Mouse (Mus musculus) heart, adult 9 months (tissue): ENCODE data around the gene Ikbkg.
A peak's percentile ranks its signal among the peaks of the same experiment; 100 is the strongest.
"Not testable (repeated sequence)": the region's sequence is repeated elsewhere in the genome, so short reads cannot be mapped to it uniquely, and the experiment has no call there.

ENCODE experiments used
- DNase-seq, 2 experiments: peaks; one replicate each; pipeline ENCODE4 v3.0.0; 2022; ENCODE audit warnings: low spot score in 2 of 2

Gene Ikbkg

DNA sequence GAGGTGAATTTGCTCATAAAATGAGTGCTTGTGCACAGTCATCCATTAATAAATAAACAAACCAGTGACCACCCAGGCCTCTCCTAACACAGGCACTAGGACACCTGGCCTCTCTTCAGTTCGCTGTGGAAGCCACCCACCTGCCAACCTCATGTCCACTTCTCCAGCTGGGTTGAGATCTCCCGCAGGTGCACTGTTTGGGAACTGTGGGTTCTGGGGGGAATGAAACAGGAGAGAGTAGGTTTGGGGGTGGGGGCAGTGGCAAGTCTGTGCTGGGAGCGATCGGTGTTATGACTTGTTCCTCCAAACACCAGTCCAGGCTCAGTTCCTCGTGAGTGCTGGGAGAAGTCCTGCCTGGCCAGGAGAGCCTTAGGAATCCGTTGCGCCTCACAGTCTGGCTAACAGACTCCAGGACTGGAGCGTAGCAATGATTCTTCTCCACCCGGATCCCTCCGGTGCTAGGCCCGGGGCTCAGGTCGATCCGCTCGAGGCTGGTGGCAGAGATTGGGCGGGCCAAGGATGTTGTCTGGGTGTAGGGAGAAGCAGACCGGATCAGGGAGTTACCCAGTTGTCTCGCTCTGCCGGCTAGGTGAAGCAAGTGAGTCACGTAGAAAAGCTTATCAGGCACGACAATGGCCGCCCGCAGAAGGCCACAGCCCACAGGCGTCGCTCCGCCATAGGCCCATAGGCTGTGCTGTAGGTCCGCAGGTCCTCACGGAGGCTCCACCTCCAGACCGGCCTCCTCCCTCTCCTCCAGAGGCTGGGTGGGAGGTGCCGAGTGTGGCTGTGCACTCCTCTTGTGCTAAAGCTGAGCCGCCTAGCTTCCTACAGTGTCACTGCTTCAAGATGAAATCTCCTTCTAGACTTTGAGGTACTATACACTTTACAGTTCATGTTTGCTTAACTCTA lies at the start of gene Ikbkg, which contains the start of gene Fam3a:
Gene Ikbkg, plus strand, starts transcription at position 756 of the 909 bp plus-strand sequence.
Gene Fam3a, minus strand, starts transcription at position 738 of the 909 bp plus-strand sequence.
- DNase-seq = peak; percentile 81

DNA sequence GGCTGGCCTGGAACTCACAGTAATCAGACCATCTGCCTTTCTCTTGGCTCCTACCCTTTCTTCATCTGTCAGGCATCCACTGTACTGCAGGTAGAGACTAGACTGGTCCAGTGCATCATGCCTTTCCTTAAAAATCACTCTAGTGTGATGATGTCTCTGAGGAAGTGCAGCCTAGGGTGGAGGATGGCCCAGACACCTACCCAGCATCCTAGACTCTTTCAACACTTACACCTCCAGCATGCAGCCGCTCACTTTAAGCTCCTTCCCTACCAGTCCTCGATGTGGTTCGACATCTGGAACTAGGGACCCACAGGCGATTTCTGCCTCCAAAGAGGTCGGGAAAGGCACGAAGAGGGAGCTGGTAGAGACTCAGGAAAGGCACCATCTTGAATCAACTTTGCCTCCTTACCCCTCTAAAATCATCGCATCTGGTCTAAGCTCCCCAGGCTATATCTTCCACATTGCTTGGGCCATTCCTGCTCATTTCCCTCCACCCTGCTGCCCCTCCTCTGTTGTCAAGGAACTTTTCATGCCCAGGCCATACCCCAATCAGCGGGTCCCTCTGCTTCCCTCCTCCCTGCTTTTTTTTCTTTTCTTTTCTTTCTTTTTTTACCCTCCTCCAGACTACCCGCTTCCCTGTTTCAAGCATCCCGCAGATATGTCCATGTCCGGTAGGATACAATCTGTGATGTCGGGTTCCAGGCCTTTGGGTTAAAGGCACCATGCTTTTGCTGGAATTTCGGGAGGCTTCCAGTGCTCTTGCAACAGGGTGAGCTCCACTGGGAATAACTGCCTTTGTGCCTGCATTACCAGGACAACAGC lies 40.2 kb upstream of the Ikbkg start:
- no peak for DNase-seq

DNA sequence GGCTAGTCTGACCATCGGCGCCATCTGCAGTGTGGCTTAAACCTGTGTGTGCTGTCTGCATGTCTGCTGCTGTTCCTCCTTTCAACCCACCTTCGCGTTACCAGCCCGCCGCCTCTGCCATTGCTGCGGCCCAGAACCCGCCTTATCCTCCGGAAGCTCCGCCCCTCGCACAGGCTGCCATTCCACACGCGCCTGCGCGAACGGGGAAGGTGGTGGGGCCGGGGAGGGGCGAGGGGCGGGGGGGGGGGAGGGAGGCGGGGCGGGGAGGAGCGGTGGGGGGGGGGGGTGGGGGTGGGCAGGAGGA lies 39.7 kb upstream of the Ikbkg start, which contains the start of gene Lage3:
Gene Lage3, minus strand, starts transcription at position 152 of the 304 bp plus-strand sequence.
- peak; percentile 74 to 79 for DNase-seq

DNA sequence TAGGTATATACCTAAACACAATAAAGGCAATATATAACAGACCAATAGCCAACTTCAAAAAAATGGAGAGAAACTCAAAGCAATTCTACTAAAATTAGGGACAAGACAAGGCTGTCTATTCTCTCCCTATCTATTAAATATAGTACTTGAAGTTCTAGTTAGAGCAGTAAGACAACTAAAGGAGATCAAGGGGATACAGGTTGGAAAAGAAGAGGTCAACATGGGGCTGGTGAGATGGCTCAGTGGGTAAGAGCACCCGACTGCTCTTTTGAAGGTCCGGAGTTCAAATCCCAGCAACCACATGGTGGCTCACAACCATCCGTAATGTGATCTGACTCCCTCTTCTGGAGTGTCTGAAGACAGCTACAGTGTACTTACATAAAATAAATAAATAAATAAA lies 36.0 kb upstream of the Ikbkg start:
- not testable (repeated sequence) for DNase-seq

DNA sequence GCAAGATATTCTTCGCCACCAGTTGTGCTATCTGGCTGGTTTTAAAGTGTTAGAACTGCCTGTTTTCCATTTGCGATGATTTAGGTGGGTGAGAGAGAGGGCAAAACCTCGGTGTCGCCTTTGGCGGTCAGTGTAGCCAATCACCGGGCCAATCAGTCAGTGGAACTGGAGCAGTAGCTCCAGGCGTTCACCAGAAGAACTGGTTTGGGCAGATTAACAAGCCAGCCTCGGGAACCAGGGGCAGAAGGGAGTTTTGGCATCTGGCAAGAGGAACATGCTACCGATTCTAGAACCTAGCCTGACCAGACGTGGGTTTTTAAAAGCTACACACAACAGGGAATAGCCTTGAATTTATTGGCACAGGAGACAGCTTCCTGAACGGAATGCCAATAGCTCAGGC lies 33.9 kb upstream of the Ikbkg start:
- no peak for DNase-seq

DNA sequence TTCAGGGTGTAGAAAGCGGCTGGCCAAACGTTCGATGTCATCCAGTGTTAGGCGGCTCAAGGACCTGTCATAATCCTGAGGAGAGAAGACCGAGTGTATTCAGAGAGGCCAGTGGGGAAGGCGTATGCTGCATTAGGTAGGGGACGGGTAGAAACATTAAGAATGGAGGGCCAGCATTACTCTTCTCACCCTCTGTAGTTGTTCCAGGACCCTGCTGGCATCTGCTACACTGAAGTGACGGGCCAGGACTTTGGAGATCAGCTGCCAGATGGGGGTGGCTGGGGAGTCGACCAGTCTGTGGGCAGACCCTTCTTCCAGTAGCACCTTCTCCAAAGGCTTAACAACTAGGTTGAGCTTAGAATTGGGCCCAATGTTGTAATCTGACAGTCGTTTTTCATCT lies 25.6 kb upstream of the Ikbkg start:
- DNase-seq = no peak

DNA sequence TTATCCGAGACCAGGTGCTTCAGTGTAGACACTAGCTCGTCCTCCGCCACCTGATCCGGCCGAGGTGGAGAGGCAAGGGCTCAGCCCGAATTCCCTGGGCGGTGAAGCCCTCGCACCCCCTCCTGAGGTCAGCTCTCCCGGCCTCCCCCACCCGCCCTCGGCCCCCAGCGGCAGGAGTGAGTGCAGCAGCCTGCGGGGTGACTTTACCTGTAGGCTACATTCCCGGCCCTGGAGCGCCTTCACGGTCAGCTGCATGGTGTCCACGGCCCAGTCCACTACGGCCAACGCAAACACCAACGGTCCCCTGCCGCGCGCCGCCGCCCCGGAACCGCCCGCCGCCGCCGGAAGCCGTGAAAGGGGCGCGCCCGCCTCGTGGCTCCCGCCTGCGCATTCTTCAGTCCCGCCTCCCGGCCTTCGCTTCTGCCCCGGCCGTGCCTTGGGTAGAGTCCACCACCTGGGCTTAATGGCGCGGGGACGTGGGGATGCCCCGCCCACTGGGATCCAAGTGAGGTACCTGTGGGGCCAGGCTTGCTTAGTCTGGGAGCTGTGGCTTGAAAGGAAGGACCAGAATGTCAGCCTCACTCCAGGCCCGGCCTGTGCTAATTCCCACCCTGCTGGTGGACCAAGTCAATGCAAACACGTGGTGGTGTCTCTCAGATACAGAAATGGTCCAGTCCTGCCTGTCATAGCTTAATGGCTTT lies 24.7 kb upstream of the Ikbkg start:
- DNase-seq = peak; percentile 67 to 71

DNA sequence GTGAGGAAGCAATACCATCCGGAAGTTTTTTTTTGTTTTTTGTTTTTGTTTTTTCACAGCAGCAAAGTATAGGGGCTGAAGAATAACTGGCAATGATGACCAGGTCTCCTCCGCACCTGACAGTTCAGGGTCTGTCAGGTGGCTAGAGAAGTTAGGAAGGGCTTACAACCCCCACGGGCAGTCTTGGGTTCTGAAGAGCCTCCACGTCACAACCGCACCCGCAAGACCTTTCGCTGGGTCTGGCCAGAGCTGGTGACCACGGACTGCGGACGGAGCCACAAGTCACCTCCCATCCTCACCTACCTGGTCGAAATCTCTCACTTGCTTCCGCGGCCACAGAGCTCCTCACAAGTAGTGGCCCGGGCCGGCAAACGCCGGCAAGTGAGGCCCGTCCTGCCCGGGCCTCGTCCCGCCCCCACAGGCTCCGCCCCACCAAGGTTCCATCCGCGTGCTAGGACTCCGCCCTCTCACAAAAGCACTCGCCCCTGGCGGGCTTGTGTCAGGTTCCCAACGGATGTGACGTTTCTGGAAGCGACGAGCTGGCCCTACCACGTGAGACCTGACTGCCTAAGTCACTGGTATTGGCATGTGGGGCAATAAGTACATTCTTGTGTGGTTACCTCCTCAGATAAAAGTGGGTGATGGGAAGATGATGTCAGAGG lies 20.1 kb upstream of the Ikbkg start, which contains the start of the genes Ubl4a and Slc10a3:
Gene Ubl4a, minus strand, starts transcription at position 331 of the 662 bp plus-strand sequence.
Gene Slc10a3, minus strand, starts transcription at position 462 of the 662 bp plus-strand sequence.
- DNase-seq = peak; percentile 88 to 91

DNA sequence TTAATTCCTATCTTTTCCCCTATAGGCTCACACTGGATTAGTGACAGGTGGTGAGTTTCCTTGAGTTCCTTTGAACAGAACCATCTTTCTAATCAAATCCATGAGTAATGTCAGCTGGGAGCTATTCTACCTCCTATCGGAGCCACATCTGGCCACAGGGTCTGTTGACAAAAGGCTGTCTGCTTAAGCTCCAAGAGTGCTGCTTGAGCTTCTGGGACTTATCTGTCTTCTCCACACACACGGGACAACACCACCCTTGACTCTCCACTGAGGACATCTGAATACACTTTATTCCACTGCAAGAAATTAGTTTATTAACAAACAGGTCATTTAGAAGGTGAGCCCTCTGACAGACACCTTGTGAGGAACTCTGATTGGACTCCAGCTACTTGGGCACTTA lies 8.6 kb upstream of the Ikbkg start:
- DNase-seq = no peak

DNA sequence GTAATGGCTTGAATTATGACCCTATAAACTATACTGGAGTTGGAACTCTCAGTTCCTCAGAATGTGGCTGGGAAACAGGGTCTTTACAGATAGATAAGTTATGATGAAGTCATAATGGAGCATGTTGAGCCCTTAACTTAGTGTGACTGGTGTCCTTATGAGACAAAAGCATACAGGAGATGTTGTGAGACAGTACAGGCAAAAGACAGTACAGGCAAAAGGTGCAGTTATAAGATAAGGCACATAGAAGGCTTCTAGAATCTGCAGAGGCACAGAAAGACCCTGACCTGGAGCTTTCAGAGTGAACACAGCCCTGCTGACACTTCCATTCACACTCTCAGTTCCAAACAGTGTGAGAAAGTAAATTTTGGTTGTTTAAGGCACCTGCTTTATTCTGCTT lies 4.9 kb upstream of the Ikbkg start:
- no peak for DNase-seq

DNA sequence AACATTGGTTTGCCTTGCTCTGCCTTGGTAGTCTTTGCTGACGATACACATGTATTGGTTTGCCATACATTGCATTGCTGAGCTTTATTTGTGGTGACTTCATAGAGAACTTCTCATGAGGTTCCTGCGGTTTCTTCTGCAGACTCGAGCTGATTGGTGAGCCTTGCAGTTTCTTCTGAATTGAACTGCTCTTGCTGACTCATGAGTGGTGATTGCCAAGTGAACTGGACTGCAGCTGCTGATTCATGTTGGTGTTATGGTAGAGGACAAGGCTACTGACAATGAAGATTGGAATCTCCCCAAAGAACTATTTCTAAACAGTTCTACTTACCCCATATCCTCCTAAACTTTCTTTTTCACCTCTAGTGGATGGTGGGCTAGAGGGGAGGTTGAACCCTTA lies 7.0 kb downstream of the Ikbkg start:
- no peak for DNase-seq

DNA sequence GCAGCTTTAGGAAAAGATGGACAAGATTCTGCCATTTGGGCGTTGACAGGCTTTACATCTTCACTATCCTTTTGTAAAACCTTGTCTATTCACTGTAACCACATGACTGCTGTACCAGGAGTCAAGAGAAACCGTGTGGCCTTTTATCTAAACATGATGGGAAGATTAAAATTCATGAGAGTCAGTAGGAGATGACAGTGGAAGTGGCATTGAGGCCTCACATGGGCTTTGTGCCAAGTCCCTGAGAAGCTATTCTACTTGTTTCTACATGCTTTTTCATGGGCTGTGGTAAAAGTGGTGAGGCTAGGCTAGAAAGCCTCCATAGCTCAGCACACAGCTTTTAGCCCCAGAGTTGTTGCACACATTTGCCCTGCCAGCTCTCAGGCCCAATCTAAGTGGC lies 15.2 kb downstream of the Ikbkg start:
- DNase-seq = no peak

DNA sequence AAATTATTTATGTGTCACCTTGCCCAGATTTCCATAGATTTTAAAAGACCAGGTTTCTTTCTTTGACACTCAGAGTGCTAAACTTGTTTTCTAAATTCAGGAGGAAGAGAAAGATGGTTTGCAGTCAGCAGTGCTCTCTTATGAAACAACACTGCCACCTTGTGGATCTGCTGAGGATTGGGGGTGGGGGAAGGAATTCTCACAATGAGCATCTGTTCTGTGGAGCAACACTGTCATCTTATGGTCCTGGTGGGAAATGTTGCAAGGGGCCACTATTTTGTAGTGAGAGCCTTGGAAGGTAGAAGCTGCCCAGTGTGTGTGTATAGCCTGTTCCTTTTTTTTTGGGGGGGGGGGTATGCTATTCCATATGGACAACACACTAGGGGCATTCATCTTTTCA lies 20.3 kb downstream of the Ikbkg start:
- peak; percentile 30 to 70 for DNase-seq

DNA sequence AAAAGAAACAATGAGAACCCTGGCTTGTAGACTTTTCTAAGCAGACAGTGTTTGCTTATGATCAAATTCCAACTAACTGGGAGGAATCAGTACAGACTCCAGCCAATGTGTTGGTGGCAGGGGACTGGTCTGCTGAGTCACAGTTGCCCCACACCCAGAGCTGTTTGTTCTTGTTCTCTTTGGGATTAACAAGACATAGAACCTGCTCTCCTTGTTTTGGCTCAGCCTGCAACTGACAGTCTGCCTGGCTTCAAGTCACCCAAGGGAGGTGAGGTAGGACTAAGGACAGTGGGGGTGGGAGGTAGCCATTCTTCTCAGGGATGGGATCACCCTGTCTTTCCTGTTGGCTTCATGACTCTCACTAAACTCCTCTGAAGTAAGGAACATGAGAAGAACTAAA lies 31.4 kb downstream of the Ikbkg start:
- peak in 1 of 2 experiments; percentile 6 for DNase-seq

DNA sequence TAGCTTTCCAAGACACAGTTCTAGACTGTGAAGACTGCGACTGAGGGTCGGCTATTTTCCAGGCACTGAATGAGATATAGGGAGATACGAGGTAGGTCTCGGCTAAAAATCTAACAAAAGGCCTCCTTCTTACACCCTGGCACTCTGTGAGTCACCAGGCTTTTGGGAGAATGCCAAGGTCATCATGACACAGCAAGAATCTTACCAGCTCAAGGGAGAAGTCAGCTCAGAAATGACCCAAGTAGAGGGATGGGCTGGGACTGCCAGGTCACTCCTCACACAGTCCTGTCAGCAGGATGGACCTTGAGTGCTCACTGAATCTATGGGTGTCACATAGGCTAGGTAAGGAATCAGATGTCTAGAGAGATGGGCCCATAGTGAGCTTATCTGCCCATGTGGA lies 32.1 kb downstream of the Ikbkg start:
- peak; percentile 13 to 21 for DNase-seq

DNA sequence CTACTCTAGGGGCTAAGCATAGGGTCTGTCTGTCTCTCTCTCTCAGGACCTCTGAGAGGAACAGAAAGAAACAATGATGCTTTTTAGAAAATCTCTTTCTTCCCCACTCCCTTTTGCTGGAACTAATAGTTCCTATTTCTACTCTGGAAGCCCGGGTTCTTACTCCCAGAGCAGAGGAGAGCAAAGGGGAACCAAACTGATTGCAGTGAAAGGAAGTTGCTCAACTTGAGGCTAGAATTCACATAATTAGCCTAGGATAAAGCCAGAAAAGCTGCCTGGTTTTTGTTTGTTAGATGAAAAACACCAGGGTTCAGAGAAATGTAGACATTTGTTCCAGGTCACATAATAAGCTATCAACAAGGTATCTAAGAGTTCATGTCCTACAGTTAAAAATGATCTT lies 33.2 kb downstream of the Ikbkg start:
- DNase-seq = no peak

DNA sequence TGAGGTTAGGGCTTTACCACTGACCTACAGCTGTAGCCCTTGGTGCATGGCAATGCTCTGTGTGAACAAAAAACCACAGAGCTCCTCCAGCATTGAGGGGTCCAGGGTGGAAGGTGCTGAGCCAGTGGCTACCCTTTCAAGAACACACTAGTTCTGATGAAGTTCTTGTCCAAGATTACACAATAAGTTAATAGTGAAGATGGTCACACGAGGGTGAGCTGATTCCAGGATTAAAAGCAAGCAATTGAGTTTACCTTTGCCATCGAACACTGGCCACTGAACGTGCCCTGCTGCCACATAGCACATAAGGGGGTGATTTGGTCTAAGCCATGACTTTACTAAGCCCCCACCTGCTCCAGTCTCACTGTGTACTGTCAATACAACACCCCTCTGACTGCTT lies 34.0 kb downstream of the Ikbkg start:
- no peak for DNase-seq

DNA sequence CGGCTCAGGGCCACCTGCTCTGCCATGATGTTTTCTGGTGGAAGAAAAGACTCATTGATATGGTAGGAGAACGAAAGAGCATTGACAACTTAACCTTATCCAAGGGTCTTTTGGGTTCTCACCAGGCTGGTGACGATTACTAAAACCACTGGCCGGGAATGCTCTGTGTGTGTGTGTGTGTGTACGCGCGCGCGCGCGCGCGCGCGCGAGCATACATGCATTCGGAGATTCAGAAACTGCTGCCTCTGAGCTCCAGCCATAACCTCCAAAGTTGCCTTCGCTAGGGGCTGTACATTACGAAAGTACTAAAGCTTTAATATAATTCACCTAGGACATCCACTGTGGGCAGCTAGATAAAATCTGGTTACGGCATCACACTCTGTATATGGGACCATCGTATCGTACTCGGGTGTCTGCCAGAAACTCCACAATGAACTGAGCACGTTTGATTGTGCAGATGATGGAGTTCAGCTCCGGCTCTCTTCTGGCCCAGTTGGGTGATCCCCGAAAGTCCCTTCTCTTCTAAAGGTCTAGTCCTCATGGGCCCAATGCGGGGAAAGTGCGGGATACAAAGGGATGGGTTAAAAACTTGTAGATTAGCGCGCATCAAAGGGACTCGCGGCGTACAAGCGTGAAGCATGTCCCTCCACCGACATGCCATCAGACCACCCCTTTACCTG lies 35.2 kb downstream of the Ikbkg start:
- DNase-seq = peak in 1 of 2 experiments; percentile 11

DNA sequence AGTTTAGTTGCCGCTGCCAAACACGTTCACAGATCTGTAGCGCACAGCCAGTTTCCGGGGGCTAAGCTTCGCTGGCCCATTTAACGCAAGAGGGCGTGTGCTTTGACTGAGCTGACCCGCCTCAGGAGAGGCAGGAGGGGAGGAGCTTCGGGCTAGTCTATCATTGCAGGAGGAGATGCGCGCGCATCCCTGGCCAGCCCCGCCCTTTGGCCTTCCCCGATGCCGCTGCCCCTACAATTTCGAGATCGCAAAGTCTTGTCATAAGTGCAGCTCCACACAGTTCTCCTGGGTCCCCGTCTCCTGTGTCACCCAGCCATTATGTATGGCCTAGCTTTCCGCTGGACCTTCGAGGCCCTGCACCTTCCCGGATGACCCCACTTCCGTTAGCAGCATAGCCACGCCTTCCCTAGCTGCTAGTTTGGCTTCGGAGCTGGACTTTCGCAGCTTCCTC lies 35.8 kb downstream of the Ikbkg start, which contains the start of gene G6pdx:
Gene G6pdx, minus strand, starts transcription at position 369 of the 451 bp plus-strand sequence.
- DNase-seq = peak; percentile 91

DNA sequence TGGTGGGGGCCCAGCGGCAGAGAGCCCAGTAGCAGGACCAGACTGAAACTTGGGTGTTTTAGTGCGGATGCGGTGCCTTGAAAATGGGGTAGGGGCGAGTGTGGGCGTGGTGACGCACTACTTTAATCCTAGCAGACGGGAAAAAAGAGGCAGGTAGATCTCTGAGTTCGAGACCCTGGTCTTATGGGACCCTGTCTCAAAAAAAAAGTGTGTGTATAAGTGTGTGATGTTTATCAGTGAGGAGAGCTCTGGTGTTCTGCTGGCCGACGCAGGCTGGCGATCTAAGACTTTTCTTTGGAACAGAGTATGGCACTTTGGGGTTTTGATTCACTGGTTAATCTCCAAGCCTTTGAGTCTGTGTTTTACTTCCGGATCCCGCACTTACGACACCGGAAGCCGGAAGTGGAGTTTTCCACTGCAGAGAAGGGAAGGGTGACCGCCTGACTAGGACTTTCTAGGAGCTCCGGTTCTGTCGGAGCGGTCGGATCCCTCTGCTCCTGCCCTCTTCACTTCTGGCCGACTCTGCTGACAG lies 36.3 kb downstream of the Ikbkg start:
- peak; percentile 76 to 79 for DNase-seq
